Mouse (Mus musculus) large intestine, adult 2 months (tissue): Measurements from ENCODE around the gene Pcdh8. TPM values are rescaled to one million over a fixed set of nuclear protein-coding genes. Genes with fewer than 3 reads are reported as not detected.

Experiments used
- DNase-seq: peaks from one replicate; pipeline ENCODE4 v3.0.0-alpha.2; 2012; ENCODE audit warnings: low read depth, low spot score
- WGBS: fragments of 180-500 bp; shearing (Covaris S2); methylation state at CpG from one replicate; pipeline ENCODE4 v1.1.7; 2018; 5-methylcytosine and 5-hydroxymethylcytosine counted together
- polyA plus RNA-seq: library from polyadenylated mRNA; depleted of rRNA; stranded (reverse); fragments of >200 nt; gene quantifications from 2 replicates; pipeline ENCODE4 v1.2.3, GENCODE M21; 2012; rRNA removed

Pcdh8 gene
- polyA plus RNA-seq, 1 experiment = 0.52 TPM

DNA sequence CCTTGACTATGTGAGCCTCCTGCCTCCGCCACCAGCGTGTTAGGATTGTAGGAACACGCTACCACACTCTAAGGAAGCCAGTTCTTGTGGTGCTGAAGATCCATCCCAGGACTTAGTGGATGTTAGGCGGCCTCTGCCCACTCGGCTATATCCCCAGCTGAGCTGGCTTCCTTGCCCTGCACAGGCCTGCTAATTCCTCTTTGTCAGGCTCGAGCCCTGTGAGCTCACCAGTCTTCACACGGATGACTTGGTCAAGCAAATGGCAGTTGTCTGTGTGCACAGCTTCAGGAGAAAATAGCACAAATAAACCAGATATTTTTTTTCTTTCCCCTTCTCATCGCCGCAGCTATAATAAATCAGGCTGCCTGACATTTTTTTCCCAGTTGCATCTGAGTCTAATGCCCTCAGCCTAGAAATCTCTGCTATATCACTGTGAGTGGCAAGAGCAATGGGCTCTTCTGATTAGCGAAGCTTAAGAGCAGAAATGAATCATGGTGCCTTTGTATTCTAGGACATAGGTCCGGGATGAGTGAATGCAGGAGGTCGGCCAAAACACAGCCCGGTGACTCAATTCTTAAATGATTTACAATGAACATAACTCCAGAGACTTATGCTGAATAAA, 16.4 kb downstream of the Pcdh8 start:
- WGBS = 60% methylated on average over 13 of the region's 13 CpGs

DNA sequence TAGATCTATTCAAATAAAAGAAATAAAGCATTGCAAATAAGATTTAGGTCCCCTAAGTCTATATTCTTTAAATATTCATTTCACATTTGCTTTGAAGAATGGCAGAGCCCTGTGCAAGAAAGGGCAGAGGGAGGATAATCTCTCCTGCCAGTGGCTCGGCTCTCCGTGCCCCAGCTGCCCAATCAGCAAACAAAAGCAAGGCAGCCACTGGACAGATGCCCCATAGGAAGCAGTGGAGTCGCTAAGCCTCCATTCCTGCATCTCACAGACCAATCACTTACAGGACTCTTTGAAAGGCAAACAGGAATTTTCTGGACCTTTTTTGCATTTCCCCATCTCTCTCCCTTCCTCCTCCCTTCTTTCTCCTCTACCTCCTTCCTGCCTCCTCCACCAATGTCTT, 17.0 kb downstream of the Pcdh8 start:
- WGBS = 39% methylated on average over 3 of the region's 3 CpGs
- no peak for DNase-seq

More for the DNA sequence above, 16.4 kb downstream of the Pcdh8 start:
- no peak for DNase-seq

DNA sequence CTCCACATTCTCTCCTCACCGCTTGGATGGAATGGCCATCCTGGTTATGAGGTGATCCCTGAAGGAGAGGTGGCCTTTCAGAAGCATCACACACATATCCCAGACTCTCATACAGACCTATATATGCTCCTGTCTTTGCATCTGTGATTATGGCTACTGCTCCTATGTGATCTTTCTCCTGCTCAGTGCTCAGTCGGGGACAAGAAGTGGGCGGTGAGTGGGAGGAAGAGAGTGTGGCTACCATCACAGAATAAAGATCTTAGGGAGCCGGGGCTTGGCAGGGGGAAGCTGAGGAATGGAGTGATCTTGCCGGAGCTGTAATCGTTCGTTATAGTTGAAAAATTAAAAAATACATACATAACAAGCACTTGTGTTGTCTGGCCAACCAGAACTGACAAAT, 17.4 kb downstream of the Pcdh8 start:
- 88% methylated on average over 7 of the region's 7 CpGs for WGBS
- DNase-seq = no peak

DNA sequence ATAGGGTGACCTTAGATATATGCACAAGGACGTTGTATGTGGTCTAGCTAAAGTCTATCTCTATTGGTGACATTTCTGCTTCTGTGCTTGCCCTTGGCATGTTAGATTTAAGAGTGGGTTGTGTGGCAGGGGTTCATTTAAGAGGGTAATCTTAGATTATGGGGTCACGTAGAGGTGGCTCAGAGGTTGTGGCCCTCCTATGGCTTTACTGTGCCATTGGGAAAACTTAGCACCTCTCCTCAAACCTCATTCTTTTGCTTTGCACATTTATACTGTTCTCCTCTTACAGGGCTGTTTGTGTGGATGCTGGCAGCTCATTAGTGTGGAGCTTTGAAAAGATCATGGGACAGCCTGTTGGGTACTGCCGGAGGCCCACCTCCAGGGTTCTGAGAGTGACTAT, 30.6 kb downstream of the Pcdh8 start:
- WGBS = 80% methylated on average over 3 of the region's 3 CpGs
- no peak for DNase-seq

GRCm38 (mm10) chr14:79738441-79738840, 32.7 kb downstream of the Pcdh8 start:
- DNase-seq = no peak
- WGBS = 41% methylated on average over 9 of the region's 9 CpGs

GRCm38 (mm10) chr14:79737642-79738379, 33.3 kb downstream of the Pcdh8 start:
- DNase-seq = no peak
- 52% methylated on average over 9 of the region's 9 CpGs for WGBS

- no peak for DNase-seq
- WGBS = 71% methylated on average over 6 of the region's 6 CpGs
These were observed 34.3 kb downstream of the Pcdh8 start for GRCm38 (mm10) chr14:79736781-79737180.

GRCm38 (mm10) chr14:79733501-79733900, 37.6 kb downstream of the Pcdh8 start:
- 64% methylated on average over 6 of the region's 6 CpGs for WGBS
- no peak for DNase-seq

DNA sequence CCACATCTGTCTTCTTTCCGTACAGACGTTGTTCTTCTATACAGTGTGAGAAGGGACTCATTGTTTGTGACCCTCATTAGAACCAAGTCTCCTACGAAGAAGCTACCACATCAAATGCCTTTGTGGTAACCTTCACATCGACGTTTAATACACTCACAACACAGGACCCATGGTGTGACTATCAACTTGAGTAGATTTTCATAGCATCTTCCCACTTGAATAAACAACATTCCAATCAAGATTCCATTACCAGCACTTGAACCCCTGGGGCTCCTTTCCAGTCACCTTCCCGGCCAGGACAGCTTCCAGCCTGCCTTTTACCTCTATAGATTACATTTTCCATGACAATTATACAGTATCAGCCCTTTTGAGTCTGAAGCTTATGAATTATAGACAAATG, 42.3 kb downstream of the Pcdh8 start:
- WGBS = 64% methylated on average over 6 of the region's 6 CpGs
- no peak for DNase-seq

DNA sequence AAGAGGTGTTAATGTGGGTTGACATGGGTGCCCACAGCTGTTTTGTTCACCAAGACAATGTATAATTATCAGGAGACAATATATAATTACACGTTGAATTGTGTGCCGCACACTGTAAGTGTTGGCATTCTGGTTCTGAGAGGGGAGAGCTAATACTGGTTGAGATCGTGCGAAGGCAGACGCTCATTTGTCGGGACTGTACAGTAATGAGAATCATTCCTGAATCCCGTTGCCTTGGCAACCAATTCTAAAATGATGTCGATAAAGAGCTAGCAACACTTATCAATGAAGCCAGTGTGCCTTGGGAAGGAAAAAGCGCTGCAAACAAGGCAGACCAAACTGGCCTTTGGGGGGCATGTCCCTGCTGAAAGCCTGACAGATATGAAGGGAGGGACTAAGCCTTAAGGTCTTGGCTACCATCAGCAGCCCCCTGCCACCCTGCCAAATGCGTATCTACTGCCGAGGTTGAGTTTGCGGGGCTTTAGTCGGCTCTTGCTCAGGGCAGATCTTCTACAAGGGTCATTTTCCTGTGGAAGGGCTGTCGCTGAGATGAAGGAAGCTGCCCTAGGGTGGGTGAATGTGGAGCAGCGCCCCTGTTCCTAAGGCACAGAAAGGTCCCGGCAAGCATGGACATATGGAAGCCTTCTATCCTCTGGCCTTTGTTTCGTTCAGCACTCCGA, 47.0 kb downstream of the Pcdh8 start:
- DNase-seq = no peak
- 87% methylated on average over 18 of the region's 18 CpGs for WGBS

GRCm38 (mm10) chr14:79722228-79722627, 48.9 kb downstream of the Pcdh8 start:
- 87% methylated on average over 7 of the region's 7 CpGs for WGBS
- DNase-seq = no peak

Other genes with a start within 250 kb of the Pcdh8 start
- gene Sugt1, start 183.6 kb downstream of the Pcdh8 start, polyA plus RNA-seq = 5.1 and 8.2 TPM in 2 replicates
- not detected in 2 replicates for gene Cnmd, start 109.1 kb downstream of the Pcdh8 start, polyA plus RNA-seq
- gene Olfm4, start 212.8 kb upstream of the Pcdh8 start, polyA plus RNA-seq = 202 and 346 TPM in 2 replicates